In genomic region chr11:44665156-44665682, GRCm38 (mm10) we compare ENCODE assay signal across 8 mouse cellular contexts. TPM values are rescaled to one million over a fixed set of nuclear protein-coding genes. Genes with fewer than 3 reads are reported as not detected.
A peak's percentile ranks its signal among the peaks of the same experiment; 100 is the strongest.
DNase-seq lines count a peak whose midpoint lies in the region; ATAC-seq lines count a peak whose summit lies in the region.

No protein-coding gene starts in this region.

- peak; percentile 81 for ATAC-seq in embryonic facial prominence, embryonic 14.5 days (ENCODE audit: low read depth)
- no peak for ATAC-seq in CD4-positive, CD25-positive, alpha-beta regulatory T cell, adult 4 months

- 3% methylated on average over 18 of the region's 18 CpGs for WGBS in embryonic facial prominence, embryonic 14.5 days

- H3K9me3 ChIP-seq in embryonic facial prominence, embryonic 14.5 days (ENCODE audit: control insufficient read depth, low read length), result no peaks in the 10 kb centered on the region

- peak overlapping the region; percentile 61 for H3K27ac ChIP-seq in embryonic facial prominence, embryonic 14.5 days (replicated peaks; ENCODE audit: low read depth, low read length)

- H3K27me3 ChIP-seq in embryonic facial prominence, embryonic 14.5 days (replicated peaks; ENCODE audit: control insufficient read depth, insufficient read depth, low read length), result no peaks in the 10 kb centered on the region

- H3K4me3 ChIP-seq in embryonic facial prominence, embryonic 14.5 days (ENCODE audit: low read depth, low read length), result peak overlapping the region; percentile 28

- peak overlapping the region; percentile 58 for H3K9ac ChIP-seq in embryonic facial prominence, embryonic 14.5 days (ENCODE audit: low read depth, low read length)

- no peaks in the 10 kb centered on the region for H3K36me3 ChIP-seq in embryonic facial prominence, embryonic 14.5 days (ENCODE audit: control insufficient read depth, insufficient read depth, low read length)

- H3K4me1 ChIP-seq in embryonic facial prominence, embryonic 14.5 days (ENCODE audit: control insufficient read depth, insufficient read depth, low read length), result peaks cover 35% of the 10 kb centered on the region

- intact Hi-C loops in heart, postnatal 10 days (cut with DNase I), result loop anchor here (5.0 kb wide), 1 partner anchor 43 kb away; no protein-coding TSS in a partner anchor

- peak overlapping the region; percentile 51 for H3K4me2 ChIP-seq in embryonic facial prominence, embryonic 14.5 days (ENCODE audit: low read depth, low read length)

- peak; percentile 51 for DNase-seq in testis, postnatal 10 days (ENCODE audit: low spot score)
- DNase-seq in testis, postnatal 14 days (ENCODE audit: low spot score), result no peak
- peak; percentile 77 for DNase-seq in embryonic facial prominence, embryonic 14.5 days (ENCODE audit: low spot score)
- DNase-seq in heart, postnatal 10 days, result peak; percentile 67 to 71
- DNase-seq in kidney, postnatal 25 days, result peak; percentile 60 to 83
- DNase-seq in mesoderm, embryonic 11.5 days (ENCODE audit: low read depth, low spot score), result peak; percentile 56
- peak; percentile 23 for DNase-seq in yolk sac, embryonic 10.5 days (ENCODE audit: low spot score)

RNA-seq across cellular contexts. Expression of gene Ebf1, which starts 48.1 kb away (rescaled TPM):
- polyA plus RNA-seq in embryonic facial prominence, embryonic 14.5 days (2014; fragmentation: Nextera tagmentation; extraction: Ambion mirVana), result 54.5 and 61.6 TPM in 2 replicates
- 10 to 100 TPM; 29.5 to 35.3 TPM for total RNA-seq in heart, postnatal 10 days (2021)
- 1 to 10 TPM in 1 of 2 experiments, under 1 TPM in 1; 0.30 to 3.9 TPM for polyA plus RNA-seq in CD4-positive, CD25-positive, alpha-beta regulatory T cell, adult 4 months (2017; shearing (Covaris generic))

Comparison
In these comparisons a context has a peak if more than half of its experiments do, and no peak if none do; other contexts are left out.
1. RNA of gene Ebf1, which starts 48.1 kb away (polyA plus RNA-seq): 54.5 to 61.6 TPM in embryonic facial prominence, embryonic 14.5 days; 0.30 to 3.9 TPM in CD4-positive, CD25-positive, alpha-beta regulatory T cell, adult 4 months; every median in the first group is over 10 times any median in the second.